Mouse (Mus musculus) kidney, adult 11 months (tissue): ENCODE measurements around the gene Rps15.

ENCODE experiments used
- DNase-seq: peaks from one replicate; pipeline ENCODE4 v3.0.0; 2022

The Rps15 gene

DNA sequence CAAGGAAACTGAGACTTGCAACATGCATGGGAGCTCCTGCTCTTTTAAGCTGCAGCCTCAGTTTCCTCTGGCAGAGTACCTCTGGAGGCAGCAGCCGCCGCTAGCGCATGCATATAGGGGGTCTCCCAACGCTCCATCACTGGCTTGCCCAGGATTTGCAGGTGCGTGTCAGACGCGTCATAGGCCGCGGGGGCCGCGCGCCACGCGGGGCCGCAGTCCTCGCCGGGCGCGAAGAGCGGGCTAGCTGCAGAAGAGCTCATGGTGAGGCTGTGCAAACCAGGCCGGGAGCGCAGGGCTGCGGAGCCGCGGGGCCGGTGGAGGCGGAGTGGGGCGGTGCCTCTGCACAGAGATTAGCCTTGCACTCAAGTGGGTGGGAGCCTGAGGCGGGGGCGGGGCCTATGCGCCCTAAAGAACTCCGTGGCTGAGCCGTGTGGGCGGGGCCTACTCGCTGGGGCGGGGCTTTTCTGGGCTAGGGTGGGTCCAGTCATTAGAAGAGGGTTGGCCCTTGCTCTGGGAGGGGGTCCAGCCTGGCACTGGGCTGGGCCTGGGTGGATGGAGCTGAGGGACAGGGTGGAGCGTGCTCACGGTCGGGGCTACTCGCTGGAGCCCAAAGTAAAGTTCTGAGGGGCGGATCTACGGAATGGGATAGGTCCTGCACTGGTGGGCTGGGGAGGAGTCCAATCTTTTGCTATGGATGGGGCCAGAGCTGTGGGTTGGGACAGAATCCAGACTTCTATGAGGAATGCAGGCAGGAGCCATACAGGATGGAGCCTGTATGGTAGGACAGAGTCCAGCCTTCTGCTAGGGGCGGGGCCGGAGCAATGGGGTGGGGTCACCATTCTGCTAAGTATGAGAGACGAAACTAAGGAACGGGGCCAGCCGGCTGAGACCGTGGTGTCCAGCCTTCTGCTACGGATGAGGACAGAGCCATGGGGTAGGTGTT is 31.3 kb upstream of the Rps15 start, which contains the start of the genes Gamt and Dazap1:
Gene Gamt, minus strand, starts transcription at position 371 of the 943 bp plus-strand sequence.
Gene Dazap1, plus strand, starts transcription at position 845 of the 943 bp plus-strand sequence.
- DNase-seq: peak; percentile 95

DNA sequence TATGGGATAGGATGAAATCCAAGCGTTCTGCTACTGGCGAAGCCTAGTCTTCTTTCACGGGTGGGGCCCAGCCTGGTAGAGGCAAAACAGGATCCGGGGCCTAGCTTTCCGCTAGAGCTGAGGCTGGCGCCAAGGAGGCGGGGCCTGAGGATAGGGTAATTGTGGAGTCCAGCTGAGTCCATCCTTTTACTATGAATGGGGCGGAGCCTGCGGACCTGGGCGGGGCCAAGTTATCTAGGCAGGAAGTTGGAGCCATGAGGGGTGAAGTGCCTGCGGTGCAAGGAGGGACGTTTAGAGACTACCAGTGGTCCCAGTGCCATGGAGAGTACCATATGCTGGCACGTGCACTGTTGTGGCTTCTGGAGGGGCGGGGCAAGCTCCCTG is 30.7 kb upstream of the Rps15 start:
- peak; percentile 99 for DNase-seq

DNA sequence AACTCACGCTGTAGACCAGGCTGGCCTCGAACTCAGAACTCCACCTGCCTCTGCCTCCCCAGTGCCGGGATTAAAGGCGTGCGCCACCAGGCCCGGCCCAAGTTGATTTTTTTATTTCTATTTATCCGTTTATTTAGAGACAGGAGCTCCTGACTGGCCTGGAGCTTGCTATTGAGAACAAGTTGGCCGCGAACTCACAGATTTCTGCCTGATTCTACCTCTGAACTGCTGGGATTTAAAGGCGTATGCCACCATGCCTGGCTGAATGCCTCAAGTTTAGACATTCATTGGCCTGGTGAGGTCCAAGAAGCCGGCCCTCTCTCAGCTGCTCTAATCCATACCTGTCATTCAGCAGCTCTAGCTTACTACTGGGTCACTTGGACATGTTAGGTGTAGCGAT is 30.1 kb upstream of the Rps15 start:
- no peak for DNase-seq

DNA sequence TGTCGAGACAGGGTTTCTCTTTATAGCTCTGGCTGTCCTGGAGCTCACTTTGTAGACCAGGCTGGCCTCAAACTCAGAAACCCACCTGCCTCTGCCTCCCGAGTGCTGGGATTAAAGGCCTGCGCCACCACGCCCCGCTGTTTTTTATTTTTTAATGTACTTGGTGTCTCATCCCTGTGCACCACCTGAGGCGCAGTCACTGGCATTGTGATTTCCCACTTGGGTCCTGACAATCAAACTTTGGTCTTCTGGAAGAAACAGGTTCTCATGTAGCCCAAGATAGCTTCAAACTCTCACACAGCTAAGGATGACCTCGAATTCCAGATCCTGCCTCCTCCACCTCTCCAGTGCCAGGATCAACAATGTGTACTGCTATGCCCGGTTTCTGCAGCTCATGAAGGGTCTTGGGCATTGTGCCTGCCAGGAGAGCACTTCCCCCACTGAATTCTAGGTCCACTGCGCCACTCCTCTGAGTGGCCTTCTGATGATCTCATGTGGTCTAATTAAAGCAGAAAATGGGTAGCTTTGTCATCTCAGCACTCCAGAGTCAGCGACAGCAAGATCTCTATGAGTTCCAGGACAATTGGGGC is 29.4 kb upstream of the Rps15 start:
- DNase-seq: no peak

DNA sequence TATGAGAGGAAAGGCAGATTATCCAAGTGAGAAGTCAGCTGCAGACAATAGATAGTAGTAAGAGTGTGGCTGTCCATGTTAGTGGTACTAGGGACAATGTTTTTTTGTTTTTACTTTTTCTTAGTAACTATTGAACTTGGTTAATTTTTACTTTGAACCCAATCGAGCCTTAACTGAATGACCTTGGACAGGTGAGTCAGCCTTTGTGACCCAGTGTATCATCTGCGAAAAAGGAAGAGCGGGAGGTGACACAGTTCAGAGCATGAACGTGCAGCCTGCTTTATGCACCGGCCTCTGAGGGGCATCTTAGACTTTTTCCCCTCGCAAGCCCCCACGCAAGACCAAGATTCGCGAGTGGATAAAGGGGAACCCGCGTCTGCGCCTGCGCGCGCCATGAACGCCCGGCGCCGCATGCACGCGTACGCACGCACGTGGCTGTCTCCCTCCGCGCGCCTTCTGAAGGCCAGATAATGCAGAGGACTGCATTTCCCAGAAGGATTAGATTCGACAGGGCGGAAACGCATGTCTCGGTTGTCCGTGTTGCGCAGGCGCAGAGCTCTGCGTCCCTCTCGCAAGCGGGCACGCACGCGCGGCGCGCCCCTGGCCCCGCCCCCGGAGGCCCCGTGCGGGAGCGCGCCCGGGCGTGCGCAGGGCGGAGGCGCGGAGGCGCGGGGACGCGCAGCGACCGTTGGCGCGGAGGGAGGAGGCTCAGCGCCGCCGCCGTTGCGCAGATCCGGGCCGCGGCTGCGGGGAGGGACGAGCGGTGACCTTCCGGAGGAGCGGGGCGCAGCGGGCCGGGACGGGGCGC is 27.7 kb upstream of the Rps15 start:
- peak; percentile 99 for DNase-seq

DNA sequence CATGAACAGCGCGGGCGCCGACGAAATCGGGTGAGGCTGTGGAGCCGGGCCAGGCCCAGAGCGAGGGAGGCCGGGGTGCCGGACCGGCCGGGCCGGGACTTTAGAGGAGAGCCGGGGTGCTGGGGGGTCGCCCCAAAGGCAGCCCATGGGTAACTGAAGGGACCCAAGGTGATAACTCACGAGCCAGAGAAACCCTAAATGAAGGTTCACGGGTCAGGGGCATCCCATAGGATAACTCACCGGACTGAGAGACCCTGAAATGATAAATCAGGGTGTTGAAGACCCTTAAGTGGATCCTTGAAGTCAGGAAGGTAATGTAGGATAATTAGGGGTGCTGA is 27.1 kb upstream of the Rps15 start:
- no peak for DNase-seq

DNA sequence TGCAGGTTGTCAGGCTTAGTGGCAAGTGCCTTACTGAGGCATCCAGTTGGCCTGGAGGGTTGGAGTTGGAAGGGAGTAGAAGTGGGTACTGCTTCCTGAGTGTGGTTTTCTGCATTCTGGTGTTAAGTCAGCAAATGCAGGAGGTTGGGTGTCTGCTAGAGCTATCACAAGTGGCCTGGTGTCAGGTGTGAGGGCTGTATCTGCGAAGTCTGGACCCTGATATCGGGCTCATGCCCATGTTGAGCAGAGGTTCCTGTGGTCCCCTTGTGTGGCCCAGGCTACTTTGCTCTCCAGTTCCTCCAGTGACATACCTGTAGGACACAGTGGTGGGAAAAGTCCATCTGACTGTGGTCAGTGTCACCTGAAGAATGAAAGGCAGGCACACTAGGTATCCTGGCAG is 22.2 kb upstream of the Rps15 start:
- DNase-seq: no peak

DNA sequence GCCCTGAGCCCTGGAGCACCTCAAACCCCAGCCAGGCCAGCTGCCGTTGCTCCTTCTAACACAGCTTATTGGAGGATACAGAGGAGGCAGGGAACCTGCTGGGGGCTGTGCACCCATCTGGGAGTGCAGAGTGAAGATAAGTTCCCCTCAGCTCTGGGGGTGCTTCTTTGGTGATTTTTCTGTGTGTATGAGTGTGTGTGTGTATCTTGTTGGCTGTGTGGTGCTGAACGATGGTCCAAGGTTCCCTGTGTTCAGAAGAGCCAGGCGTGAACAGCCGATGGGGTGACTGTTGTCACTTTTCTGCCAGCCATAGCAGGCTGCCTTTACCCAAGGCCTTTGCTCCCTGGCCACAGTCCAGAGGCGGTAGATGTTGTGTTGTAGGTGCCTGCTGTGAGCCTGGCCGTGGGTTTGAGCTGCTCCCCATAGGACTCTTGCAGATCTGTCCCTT is 21.5 kb upstream of the Rps15 start:
- DNase-seq: peak; percentile 72

DNA sequence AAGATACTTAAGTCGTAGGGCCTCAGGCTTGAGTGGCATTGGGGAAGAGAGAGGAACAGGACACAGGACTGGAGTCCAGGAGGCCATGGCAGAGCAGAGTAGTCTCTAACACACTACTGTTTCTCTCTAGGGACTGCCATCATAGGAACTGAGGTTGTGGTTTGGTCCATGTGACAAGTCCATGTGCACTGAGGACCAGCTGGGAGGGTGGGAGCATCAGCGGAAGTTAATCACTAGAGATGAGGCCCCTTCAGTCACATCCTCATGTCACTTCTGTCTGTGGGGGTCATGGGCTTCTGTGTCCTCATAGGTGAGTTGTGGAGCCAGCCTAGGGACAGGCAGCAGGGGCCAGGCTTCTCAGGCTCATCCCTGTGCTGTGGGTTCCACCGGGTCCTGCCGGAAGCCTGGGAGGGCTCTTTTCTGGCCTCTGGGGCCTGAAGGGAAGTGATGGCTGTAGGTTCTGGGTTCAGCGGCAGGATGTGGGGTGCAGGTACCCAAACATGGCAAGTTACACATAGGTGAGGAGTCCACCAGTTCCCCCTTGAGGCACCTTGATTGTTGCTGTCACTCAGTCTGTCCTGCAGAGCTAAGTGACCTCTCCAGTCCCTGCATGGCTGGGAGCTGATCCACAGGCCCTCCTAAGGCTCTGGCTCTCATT is 20.9 kb upstream of the Rps15 start:
- DNase-seq: no peak

DNA sequence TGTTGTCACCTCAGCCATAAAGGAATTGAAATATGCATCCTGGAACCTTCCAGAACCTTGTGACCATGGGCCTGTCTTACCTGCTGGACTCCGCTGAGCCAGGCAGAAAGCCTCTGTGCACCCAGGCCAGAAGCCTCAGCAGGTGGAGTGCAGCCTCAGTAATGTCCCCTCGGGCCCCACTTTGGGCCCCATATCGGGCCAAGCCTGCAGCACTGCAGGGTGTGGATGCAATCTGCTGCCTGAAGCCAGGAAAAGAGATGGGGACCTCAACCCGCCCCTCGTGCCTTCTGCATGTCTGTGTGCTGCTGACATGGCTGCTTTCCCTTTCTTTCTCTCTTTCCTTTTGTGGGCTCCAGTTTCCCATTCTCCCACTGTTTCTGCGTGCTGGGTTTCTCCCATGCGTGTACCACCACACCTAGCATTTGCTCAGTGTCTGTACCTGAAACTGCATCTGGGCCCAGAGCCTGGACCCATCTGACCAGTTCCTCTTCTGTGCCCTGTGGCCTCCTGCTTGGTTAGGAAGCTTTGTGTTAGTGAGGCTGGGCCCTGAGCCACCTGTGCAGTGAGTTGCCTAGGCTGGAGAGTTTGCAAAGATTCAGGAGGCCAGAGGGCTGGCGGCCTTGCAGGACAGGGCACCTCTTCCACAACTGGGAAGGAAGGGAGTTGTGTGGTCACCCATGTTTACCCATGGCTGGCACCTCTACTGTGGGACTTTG is 20.2 kb upstream of the Rps15 start:
- DNase-seq: no peak

DNA sequence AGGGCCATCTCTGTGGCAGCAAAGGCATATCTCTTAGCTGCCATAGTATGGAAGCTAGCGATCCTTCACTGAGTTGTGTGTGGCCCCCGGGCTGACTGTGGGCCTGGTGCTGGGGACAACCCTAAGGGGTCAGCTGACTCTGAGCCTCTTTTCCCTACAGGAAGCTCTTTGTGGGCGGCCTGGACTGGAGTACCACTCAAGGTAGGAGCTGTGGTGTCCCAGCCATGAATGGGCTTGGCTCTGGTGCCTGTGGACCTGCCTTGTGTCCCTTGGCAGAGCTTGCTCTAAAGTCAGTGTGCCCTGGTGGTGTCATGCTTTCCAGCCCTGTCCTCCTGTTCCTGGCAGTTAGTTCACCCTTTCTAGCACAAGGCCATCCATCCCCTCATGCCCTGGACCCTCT is 18.4 kb upstream of the Rps15 start:
- no peak for DNase-seq

DNA sequence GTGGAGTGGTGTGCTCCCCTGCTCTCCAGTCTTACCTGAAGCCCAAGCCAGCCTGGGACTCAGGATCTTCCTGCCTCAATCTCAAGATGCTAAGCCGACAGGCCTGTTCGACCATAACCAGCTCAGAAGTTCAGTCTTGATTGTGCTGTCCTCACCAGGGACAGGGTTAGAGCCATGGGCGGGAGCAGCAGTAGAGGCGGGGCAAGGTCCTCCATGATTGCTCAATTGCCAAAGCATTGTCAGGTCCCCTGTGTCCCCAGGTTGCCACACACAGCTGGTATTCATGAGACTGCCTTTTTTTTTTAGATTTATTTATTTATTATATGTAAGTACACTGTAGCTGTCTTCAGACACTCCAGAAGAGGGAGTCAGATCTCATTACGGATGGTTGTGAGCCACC is 16.0 kb upstream of the Rps15 start:
- no peak for DNase-seq

DNA sequence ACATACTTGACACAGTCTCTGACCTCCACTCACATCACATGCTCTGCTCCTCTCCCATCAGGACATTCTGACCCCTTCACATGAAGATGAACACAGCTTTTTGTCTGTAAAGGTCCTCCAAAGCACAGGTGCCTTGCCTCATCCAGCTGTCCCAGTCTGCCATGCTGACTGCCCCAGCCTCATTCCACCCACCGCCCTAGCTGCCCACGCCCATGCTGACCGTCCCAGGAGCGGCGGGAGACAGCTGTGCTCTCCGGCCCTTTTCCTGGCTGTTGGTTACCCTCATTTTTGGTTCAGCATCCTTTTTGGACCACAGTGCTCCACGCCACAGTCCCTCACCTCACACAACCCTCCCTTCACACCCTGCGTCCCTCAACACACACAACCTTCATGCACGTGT is 13.9 kb upstream of the Rps15 start:
- DNase-seq: no peak

DNA sequence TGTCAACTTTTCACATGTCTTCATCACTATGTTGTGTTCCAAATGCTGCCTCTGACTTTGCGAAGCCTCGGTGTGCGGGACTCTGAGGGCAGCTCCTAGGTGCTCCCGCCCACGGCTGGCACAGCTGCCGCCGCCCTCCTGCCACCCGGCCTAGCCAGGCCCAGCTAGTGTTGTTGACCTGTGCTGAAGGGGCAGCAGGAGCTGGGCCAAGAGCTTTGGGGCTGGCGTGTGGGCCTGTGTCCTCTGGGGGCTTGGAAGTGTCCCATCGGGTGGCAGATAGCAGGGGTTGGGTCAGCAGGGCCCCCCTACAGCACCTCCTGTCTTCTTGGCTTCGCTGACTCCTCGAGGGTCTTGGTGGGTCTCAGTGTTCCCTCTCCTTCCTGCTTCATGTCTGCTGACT is 13.0 kb upstream of the Rps15 start:
- DNase-seq: no peak

DNA sequence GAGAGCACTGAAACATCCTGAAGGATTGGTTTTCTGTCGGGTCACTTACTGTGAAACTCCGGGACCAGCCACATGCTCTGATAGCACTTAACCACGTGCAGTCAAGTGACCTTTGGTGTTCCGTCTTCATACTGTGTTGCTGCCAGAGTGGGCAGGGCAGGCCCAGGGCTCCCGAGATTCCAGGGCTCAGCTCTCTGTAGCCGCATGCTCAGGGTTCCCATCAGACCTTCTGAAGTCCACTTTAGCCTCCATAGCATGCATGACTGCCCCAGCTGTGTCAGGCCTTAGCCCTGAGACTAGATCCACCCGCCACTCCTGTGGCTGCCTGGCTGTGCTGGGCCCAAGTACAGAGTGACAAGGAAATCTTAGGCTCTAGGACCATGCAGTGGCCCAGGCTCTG is 10.9 kb upstream of the Rps15 start:
- peak; percentile 96 for DNase-seq

DNA sequence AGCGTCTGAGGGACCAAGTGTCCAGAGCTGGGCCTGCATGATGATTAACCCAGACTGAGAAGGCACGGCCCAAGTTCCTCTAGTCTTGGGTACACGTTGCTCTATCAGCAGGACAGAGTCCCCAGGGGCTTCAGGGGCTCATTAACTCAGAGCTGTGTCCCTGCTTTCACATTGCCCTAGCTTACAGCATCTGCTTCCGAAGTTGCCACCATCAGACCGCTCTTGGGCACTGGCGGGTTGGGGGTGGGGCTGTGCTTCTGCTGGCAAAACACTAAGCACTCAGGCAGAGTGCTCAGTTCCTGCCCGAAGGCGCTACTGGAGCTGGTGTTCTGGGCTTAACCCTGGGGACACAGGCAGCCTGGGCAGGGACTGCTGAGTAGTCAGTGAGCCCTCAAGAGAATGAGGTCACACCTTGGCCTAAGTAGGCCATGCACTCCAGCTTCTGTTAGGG is 10.3 kb upstream of the Rps15 start:
- DNase-seq: peak; percentile 83

DNA sequence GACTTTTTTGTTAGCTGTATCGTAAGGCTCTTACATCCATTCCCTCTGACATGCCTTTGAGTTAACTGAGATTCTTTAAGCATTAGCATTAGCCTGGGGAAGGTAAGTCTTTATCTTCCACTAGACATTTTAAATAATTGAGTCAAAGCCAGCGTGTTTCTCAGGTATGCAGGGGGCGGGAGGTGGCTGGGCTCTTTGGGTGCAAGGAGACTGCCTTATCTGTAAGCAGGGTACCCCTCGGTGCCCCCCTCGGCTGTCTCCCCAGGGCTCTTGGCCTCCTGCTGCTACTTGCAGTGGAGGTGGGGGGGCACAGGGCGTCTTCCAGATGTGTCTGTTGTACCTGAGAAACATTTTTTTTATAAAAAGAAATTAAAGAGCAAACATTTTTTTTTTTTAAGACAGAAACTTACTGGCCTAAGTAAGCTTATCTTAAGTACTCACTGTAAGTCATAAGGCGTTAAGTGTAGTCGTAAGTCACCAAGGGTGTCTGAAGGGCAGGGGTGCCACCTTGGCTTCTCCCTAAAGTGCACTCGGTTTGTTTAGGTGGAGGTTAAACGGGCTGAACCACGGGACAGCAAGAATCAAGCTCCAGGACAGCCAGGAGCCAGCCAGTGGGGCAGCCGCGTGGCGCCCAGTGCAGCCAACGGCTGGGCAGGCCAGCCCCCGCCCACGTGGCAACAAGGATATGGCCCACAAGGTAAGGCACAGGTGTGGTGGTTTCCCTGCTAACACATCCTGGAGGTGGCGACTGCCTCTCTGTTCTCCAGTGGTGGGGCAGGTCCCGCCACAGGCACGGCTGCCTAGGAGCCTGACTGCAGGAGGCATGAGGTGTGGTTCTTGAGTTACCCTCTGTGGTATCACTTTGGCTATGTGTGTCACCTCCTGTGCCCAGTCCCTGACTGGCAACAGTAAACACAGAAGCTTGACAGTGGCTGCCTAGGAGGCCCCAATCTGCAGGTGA is 9.5 kb upstream of the Rps15 start:
- peak; percentile 69 for DNase-seq

DNA sequence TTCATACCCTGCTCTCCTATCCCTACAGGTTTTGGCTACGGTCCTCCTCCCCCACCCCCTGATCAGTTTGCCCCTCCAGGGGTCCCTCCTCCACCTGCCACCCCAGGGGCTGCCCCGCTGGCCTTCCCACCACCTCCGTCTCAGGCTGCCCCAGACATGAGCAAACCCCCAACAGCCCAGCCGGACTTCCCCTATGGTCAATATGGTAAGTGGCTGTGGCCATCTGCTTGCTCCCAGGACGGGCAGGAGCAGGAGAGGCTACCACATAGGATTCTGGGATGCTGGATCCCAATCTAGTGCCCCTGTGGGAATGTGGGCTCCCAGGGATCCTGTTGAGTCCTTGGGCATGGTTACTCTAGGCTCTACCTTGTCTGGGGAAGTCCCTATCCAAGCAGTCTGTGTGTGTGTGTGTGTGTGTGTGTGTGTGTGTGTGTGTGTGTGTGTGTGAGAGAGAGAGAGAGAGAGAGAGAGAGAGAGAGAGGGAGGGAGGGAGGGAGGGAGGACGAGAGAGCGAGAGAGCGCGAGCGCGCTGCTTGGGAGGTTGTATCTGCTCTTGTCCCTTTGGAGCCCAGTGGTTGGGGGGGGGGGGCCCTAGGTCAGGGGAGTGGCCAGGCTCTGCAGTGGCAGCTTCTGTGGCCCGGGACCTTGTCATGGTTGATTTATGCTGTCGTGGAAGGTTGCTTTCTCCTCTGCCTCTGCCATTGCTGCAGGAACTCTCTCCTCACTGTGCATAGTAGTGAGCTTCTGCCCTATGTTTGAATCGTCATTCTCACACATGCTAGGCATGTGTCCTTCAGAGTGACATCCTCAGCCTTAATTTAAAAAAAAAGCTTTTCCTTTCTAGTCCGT is 6.8 kb upstream of the Rps15 start:
- DNase-seq: no peak

DNA sequence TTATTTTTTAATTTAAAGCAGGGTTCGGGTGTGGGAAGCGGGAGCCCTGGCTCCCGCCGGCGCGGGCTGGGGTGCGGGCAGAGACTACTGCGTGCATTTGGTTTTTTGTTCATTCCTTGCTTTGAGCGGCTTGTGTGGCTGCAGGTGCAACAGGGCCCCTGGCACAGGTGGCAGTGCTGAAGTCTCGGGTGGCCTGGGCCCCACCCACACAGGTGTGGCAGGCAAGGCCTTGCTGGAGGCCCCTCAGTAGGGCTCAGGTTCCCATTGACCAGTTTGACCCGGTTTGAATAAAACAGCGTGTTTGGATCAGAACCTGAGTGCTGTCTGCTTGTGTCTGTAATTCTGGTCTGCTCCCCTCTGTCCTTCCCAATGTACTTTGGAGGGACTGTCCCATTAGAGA is 4.2 kb upstream of the Rps15 start:
- DNase-seq: no peak

DNA sequence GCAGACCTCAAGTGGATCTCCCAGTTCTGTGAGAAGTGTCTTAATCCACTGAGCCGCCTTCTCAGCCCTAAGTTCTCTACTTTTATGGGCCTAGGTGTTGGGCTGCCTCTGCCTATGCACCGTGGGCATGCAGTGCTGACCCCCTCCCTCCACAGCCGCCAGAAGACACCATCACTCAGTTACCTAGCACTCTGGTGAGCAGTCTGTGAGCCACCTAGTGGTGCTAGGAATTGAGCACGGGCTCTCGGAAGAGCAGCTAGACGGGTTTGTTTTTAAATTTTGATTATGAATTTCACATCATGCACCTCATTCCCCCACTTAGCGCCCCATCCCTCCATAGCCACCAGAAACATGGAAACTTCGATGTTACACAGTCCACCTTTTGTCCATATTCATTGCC is 3.6 kb upstream of the Rps15 start:
- no peak for DNase-seq
